Mouse (Mus musculus) cortical plate, adult 2 months (tissue): Measurements from ENCODE around the gene Ptprm.

Experiments used
- CTCF ChIP-seq: fragments of 200-500 bp; IDR thresholded peaks from 2 replicates; pipeline ENCODE4 v1.5.1; 2011; ENCODE audit warnings: mild to moderate bottlenecking, control low read depth, low read length; ENCODE audit not compliant: insufficient read depth; ENCODE audit errors: extremely low read depth
- POLR2A ChIP-seq: fragments of 200-500 bp; IDR thresholded peaks from 2 replicates; pipeline ENCODE4 v1.6.1; 2011; ENCODE audit warnings: mild to moderate bottlenecking, low read length, control low read depth; ENCODE audit not compliant: insufficient read depth; ENCODE audit errors: extremely low read depth

- TF ChIP-seq CTCF (no peak), POLR2A (no peak)
Observed at GRCm38 (mm10) chr17:67086811-67087210, 267.4 kb downstream of the Ptprm start.
